Mouse (Mus musculus) heart, adult 2 months (tissue): ENCODE results near the gene Galnt18. TPM values are rescaled to one million over a fixed set of nuclear protein-coding genes. Genes with fewer than 3 reads are reported as not detected.

Experiments used
- DNase-seq, 2 experiments: peaks; one replicate each; pipeline ENCODE4 v3.0.0; 2021
- H3K27ac ChIP-seq: fragments of 200-600 bp; 2 replicates; pipeline ENCODE4 v1.8.1; 2022
- H3K27me3 ChIP-seq: fragments of 200-500 bp; 2 replicates; pipeline ENCODE4 v1.6.1; 2012; ENCODE audit warnings: mild to moderate bottlenecking, low read length, inconsistent platforms, mixed read lengths; ENCODE audit not compliant: control insufficient read depth, insufficient read depth
- H3K36me3 ChIP-seq: fragments of 200-500 bp; 2 replicates; pipeline ENCODE4 v1.6.1; 2012; ENCODE audit warnings: low read length, inconsistent platforms; ENCODE audit not compliant: control insufficient read depth, insufficient read depth
- H3K4me1 ChIP-seq: fragments of 200-500 bp; 2 replicates; pipeline ENCODE4 v1.6.1; 2011; ENCODE audit warnings: low read length; ENCODE audit not compliant: control insufficient read depth, insufficient read depth
- H3K4me3 ChIP-seq: fragments of 200-600 bp; 2 replicates; pipeline ENCODE4 v1.8.1; 2022
- H3K79me2 ChIP-seq: fragments of 200-500 bp; replicated peaks from 2 replicates; pipeline ENCODE4 v1.6.1; 2012; ENCODE audit warnings: mild to moderate bottlenecking, inconsistent platforms, low read length, moderate library complexity, mixed read lengths; ENCODE audit not compliant: control insufficient read depth, insufficient read depth
- H3K9ac ChIP-seq: fragments of 200-500 bp; 2 replicates; pipeline ENCODE4 v1.6.1; 2012; ENCODE audit warnings: low read depth, mild to moderate bottlenecking, control low read depth, inconsistent platforms, low read length, mixed read lengths
- CTCF ChIP-seq: fragments of 200-600 bp; IDR thresholded peaks from 2 replicates; pipeline ENCODE4 v1.8.1; 2022; ENCODE audit warnings: antibody characterized with exemption, mild to moderate bottlenecking, moderate library complexity
- EP300 ChIP-seq: fragments of 200-500 bp; IDR thresholded peaks from 2 replicates; pipeline ENCODE4 v1.6.1; 2011; ENCODE audit warnings: low read depth, low read length, control low read depth; ENCODE audit not compliant: insufficient read depth
- POLR2A ChIP-seq: fragments of 200-500 bp; IDR thresholded peaks from 2 replicates; pipeline ENCODE4 v1.6.1; 2011; ENCODE audit warnings: mild to moderate bottlenecking, low read depth, low read length, control low read depth; ENCODE audit not compliant: insufficient read depth
- WGBS: fragments of 180-500 bp; shearing (Covaris S2); methylation state at CpG from one replicate; pipeline ENCODE4 v1.1.7; 2018; 5-methylcytosine and 5-hydroxymethylcytosine counted together
- intact Hi-C: fragments of 180-260 bp; cut with DNase I; formaldehyde crosslinking; loops from one replicate; pipeline ENCODE4 v1.15.1; 2025
- polyA plus RNA-seq: library from polyadenylated mRNA; depleted of rRNA; stranded (reverse); fragments of >200 nt; gene quantifications from 2 replicates; pipeline ENCODE4 v1.2.3, GENCODE M21; 2012
- total RNA-seq, 2 experiments: library from RNA; stranded (reverse); gene quantifications; 2 replicates each; pipeline ENCODE4 v1.2.3; 2021

Galnt18 gene
- total and polyA plus RNA-seq, 3 experiments, result 11.4 to 13.6 (median 12.1) TPM

DNA sequence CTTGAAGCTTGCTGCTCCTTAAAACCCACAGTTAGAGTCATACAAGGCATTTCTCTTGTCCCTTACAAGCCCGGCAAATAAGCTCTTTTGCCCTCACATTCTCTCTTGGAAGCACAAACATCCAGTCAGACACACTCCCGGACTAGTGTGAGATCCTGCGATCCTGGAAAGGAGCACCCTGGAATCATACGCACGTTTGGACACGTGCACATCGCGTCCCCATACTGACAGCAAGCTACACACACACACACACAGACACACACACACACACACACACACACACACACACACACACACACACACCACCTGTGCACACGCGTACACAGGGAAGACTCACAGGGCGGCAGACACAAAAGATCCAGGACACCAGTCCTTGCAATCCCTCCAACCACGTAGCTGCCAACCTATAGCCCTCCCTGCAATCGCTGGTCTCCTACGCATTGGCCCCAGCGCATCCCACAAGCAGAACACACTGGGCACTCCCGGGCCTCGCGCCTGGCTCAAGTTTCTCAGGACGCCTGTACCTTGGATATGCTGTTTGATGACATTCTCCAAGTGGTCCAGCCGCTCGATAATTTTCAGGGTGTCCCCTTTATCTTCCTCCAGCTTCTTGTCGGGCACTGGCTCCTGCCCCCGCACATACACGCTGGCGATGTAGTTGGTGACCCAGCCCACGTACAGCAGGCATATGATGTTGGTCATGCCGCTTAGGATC is 831 bp downstream of the Galnt18 start:
- peak overlapping the region; percentile 84 for H3K27ac ChIP-seq
- WGBS, result 8% methylated on average over 27 of the region's 27 CpGs
- intact Hi-C loops, result loop anchor here (2.0 kb wide), 1 partner anchor 38 kb away; no protein-coding TSS in a partner anchor
- no peaks in the 10 kb centered on the region for H3K36me3 ChIP-seq
- H3K4me3 ChIP-seq, result peak overlapping the region; percentile 67
- TF ChIP-seq CTCF, result no peak
- no peak for TF ChIP-seq EP300
- TF ChIP-seq POLR2A, result no peak
- H3K79me2 ChIP-seq, result no peaks in the 10 kb centered on the region; the same call in 1 of the 2 replicates
- peak overlapping the region; percentile 70 for H3K9ac ChIP-seq
- no peaks in the 10 kb centered on the region for H3K27me3 ChIP-seq
- peak; percentile 31 to 56 for DNase-seq
- H3K4me1 ChIP-seq, result peaks cover 15% of the 10 kb centered on the region

- DNase-seq, result peak; percentile 13 to 34
- peak overlapping the region; percentile 48 for H3K27ac ChIP-seq
- TF ChIP-seq EP300, result no peak
- TF ChIP-seq POLR2A, result no peak
- TF ChIP-seq CTCF, result no peak
- no peaks in the 10 kb centered on the region for H3K27me3 ChIP-seq
- H3K9ac ChIP-seq, result peak overlapping the region; percentile 70
- 43% methylated on average over 7 of the region's 7 CpGs for WGBS
- H3K4me1 ChIP-seq, result peaks cover 15% of the 10 kb centered on the region
- intact Hi-C loops, result loop anchor here (2.0 kb wide), 1 partner anchor 37 kb away; no protein-coding TSS in a partner anchor
- peak overlapping the region; percentile 67 for H3K4me3 ChIP-seq
- no peaks in the 10 kb centered on the region; the same call in 1 of the 2 replicates for H3K79me2 ChIP-seq
- H3K36me3 ChIP-seq, result no peaks in the 10 kb centered on the region
These were observed 1.6 kb downstream of the Galnt18 start for GRCm38 (mm10) chr7:111778212-111778611.

DNA sequence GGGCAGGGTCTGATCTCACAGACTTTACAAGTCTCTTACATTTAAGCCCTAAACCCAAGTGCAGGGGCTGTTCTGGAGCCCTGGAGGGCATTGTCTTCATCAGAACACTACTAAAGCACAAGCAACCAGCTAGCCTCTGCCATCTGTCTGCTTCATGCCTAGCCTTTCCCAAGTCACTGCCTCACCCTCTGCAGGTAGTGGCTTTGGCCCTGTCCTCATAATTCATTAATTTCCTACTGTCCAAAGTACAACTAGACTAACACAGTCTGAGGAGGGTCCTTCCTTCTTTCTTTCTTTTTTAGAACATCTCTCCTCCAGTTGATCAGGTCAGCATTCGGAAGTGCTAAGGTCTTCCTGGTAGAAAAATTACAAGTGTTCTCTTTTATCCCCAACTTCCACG is 2.6 kb downstream of the Galnt18 start:
- peaks cover 3% of the 10 kb centered on the region for H3K79me2 ChIP-seq
- DNase-seq, result no peak
- H3K4me1 ChIP-seq, result peaks cover 15% of the 10 kb centered on the region
- intact Hi-C loops, result no loop called here
- WGBS, result 67% methylated on average over 2 of the region's 2 CpGs
- no peak overlapping the region for H3K4me3 ChIP-seq
- H3K27me3 ChIP-seq, result no peaks in the 10 kb centered on the region
- no peaks in the 10 kb centered on the region for H3K36me3 ChIP-seq
- H3K9ac ChIP-seq, result no peak overlapping the region
- TF ChIP-seq CTCF (no peak), POLR2A (no peak), EP300 (no peak)
- H3K27ac ChIP-seq, result no peak overlapping the region; the same call in 1 of the 2 replicates

DNA sequence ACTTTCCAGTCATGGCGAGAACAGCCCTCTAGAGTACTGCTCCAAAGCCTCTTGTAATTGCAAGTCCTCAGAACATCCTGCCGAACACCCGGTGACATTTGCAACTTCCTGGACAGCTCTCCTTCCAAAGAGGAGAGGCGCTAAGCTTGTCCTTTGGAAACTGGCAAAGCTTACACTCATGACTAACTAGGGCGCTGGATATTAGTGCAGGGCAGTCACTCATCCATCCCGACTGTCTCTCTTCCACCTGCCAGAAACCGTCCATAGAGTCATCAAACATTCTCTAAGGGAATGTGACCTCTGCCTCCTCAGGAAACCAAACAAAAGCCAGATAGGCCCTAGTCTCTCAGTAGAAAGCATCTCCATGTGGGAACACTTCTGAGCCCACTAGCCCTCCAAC is 3.6 kb downstream of the Galnt18 start:
- Histone ChIP-seq H3K4me3 (no peak overlapping the region; the same call in 1 of the 2 replicates), H3K36me3 (no peaks in the 10 kb centered on the region), H3K27me3 (no peaks in the 10 kb centered on the region), H3K79me2 (peaks cover 3% of the 10 kb centered on the region), H3K9ac (no peak overlapping the region), H3K27ac (no peak overlapping the region), H3K4me1 (peaks cover 13% of the 10 kb centered on the region)
- intact Hi-C loops, result no loop called here
- TF ChIP-seq EP300 (no peak), CTCF (peak; percentile 29), POLR2A (no peak)
- peak in 1 of 2 experiments; percentile 17 for DNase-seq
- WGBS, result 15% methylated on average over 7 of the region's 7 CpGs

DNA sequence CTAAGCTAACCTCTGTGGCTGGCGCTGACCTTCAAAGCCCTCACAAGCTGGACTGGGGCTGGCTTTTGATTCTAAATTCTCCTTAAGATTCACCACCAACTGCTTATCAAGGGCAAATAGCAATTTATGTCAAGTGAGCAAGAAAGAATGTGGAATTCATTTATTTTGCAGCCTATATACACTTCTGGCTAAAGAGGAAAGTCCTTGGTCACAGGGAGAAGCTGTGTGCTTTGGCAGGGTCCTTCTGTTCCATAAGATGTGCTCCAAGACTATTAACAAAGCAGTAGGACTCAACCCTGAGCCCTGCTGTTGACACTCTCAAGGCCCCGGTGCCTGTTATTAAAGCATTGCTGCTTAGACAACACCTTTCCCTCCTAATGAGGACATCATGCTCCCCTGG is 7.4 kb downstream of the Galnt18 start:
- Histone ChIP-seq H3K79me2 (peaks cover 3% of the 10 kb centered on the region), H3K4me3 (no peak overlapping the region), H3K9ac (no peak overlapping the region), H3K27ac (no peak overlapping the region), H3K4me1 (peaks cover 6% of the 10 kb centered on the region), H3K27me3 (no peaks in the 10 kb centered on the region), H3K36me3 (no peaks in the 10 kb centered on the region)
- DNase-seq, result no peak
- TF ChIP-seq CTCF, result no peak
- TF ChIP-seq POLR2A, result no peak
- no peak for TF ChIP-seq EP300
- WGBS, result 70% methylated on average over 2 of the region's 2 CpGs
- intact Hi-C loops, result no loop called here

- Histone ChIP-seq H3K79me2 (peaks cover 3% of the 10 kb centered on the region), H3K27me3 (no peaks in the 10 kb centered on the region), H3K27ac (no peak overlapping the region), H3K9ac (no peak overlapping the region), H3K36me3 (no peaks in the 10 kb centered on the region), H3K4me1 (peaks cover 3% of the 10 kb centered on the region), H3K4me3 (no peak overlapping the region)
- intact Hi-C loops, result no loop called here
- 82% methylated on average over 8 of the region's 8 CpGs for WGBS
- TF ChIP-seq POLR2A (no peak), CTCF (no peak), EP300 (no peak)
- DNase-seq, result no peak
These were observed 8.5 kb downstream of the Galnt18 start for GRCm38 (mm10) chr7:111771251-111771801.
